Mouse (Mus musculus): ENCODE measurements around the gene Ston2. TPM values are rescaled to one million over a fixed set of nuclear protein-coding genes. Genes with fewer than 3 reads are reported as not detected.
A peak's percentile ranks its signal among the peaks of the same experiment; 100 is the strongest.

Ston2 gene
- total RNA-seq, 2 experiments from 2014 or later: 14.9 to 16.9 TPM

DNA sequence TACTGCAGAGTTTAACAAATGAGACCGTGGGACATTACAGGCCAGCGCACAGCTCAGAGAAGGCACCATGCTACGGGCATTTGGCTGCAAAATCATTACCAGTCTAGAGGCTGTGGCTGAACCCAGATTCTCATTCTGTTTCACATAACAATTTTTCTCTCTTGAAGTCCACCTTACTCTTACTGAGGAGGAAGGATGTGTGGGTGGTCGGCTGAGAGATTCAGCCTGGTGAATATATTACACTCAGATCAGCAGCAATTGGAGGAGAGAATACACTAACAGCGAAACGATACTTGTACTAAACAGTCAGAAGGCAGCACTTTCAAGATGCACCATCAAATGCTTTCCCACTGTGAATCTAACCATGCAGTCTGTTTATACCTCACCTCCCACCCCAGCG is 74.8 kb downstream of the Ston2 start:
- no peak for DNase-seq (ENCODE audit: low spot score in 2 of 2)
- intact Hi-C loops (cut with DNase I): loop anchor here (5.0 kb wide), 1 partner anchor 71 kb away; no protein-coding TSS in a partner anchor

DNA sequence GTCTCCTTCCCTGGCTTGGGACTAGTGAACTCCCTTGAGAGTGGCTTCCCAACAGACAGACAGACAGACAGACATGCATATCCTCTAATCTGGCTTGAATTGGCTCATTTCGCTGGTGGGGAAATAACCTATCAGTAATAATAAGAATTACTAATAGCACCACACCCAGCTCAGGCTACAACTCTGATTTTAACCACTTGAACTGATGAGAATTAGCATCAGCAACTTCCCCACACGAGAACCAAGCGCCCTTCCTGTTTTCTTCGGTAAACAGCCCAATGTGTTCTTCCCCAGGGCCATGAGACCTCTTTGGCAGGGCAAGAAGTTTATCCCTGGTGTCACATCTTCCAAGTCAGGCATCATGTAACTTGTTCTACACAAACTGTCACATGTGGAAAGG is 76.5 kb downstream of the Ston2 start:
- intact Hi-C loops (cut with DNase I): loop anchor here (5.0 kb wide), 1 partner anchor 69 kb away; no protein-coding TSS in a partner anchor
- no peak for DNase-seq (ENCODE audit: low spot score in 2 of 2)

DNA sequence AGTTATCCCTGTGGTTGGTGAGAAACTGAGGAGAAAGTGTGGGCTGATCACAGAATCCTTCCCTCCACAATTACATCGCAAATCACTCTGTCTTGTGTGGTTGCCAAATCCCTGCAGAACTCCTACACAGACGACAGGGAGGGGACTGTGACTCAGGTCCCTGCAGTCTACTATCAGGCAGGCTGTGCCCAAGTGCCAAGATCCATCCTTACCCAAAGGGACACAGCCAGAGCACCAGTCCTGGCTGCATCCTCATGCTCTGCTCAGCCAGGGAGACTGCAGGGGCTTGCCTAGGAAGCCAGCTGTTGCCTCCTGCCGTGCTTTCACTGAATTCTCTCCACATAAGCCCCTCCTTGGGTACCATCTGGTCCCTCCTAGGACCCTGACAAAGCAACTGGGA is 77.3 kb downstream of the Ston2 start:
- intact Hi-C loops (cut with DNase I): loop anchor here (5.0 kb wide), 1 partner anchor 69 kb away; no protein-coding TSS in a partner anchor
- DNase-seq (ENCODE audit: low spot score in 2 of 2): peak; percentile 38 to 51

DNA sequence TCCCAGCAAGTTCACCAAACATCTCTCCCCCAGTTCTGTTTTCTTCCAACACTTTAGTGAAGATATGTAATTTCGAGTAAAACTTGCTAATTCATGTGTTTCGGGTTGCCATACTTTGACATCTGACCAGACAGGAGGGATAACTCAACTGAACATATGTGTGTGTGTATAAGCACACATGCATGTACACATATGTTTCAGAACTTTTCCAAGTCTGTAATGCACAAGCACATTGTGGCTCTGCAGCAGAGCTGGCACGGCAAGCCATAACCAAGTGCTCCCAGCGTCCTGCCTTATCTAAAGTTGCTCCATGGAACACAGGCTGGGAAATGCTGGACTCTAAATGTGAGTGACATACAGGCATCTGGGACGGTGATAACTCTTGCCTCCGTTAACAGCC is 78.6 kb downstream of the Ston2 start:
- no peak for DNase-seq (ENCODE audit: low spot score in 2 of 2)
- intact Hi-C loops (cut with DNase I): loop anchor here (5.0 kb wide), 1 partner anchor 67 kb away; no protein-coding TSS in a partner anchor

DNA sequence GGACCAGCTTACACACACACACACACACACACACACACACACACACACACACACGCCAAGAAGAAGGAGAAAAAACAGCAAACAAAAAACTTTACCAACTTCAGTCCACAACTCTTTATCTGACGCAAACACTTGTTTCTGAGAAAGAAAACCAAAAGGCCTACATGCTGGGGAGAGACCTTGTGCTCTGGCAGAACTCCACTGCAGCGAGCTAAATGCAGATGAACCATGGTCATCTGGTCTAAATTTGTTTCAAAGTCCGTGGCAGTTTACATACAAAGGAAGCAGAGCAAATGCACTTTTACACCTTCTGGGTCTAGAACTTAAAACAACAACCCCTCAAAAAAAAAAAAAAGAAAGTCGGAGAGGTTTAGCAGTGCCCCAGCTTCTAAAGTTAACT is 79.0 kb downstream of the Ston2 start:
- intact Hi-C loops (cut with DNase I): no loop called here
- no peak for DNase-seq (ENCODE audit: low spot score in 2 of 2)

DNA sequence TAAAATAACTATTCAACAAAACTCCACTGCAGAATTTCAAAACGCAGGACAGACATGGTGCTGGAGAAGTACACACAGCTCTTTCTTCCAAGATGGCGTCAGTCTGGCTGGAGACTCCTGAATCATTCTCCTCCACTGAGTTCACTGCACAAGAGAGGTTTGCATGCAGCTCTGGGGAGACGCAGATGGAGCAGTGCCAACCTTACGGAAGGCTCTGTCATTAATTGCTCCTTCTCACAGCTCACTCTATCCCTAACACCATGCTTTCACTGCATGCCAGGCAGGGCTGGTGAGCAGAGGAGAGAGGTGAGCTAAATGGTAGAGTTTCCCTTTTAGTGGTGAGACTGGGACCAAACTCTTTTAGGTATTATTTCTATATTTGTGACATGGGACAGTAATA is 80.4 kb downstream of the Ston2 start:
- intact Hi-C loops (cut with DNase I): no loop called here
- no peak for DNase-seq (ENCODE audit: low spot score in 2 of 2)

DNA sequence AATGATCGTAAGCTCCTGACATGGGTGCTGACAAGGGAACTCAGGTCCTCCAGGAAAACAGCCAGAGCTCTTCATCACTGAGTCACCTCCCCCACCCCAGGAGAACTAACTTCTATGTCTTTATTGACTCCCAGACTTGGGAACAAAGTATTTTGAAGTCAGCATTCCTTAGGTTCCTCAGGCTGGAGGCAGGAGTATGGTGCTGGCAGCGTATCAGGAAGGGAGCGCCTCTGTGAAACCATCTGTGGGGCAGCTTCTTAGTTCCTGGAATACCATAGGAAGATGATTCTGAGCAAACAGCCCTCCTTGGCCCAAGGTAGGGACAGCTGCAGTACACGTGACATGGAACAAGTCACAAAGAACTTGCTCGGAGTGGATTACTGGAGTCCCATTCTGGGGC is 84.7 kb downstream of the Ston2 start:
- DNase-seq (ENCODE audit: low spot score in 2 of 2): no peak
- intact Hi-C loops (cut with DNase I): no loop called here

DNA sequence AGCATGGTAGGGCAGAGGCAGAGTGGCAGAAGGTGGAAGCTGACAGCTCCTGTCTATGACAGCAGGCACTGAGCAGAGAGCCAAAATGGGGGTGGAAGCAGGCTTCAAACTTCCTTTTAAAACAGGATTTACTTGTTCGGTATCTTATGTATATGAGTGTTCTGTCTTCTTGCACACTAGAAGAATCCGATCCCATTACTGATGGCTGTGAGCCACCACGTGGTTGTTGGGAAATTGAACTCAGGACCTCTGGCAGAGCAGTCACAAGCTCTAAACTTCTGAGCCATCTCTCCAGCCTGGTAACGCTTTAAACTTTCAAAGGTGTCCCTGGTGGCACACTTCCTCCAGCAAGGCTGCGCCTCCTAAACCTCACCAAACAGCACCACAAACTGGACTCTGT is 85.4 kb downstream of the Ston2 start:
- DNase-seq (ENCODE audit: low spot score in 2 of 2): no peak
- intact Hi-C loops (cut with DNase I): no loop called here

DNA sequence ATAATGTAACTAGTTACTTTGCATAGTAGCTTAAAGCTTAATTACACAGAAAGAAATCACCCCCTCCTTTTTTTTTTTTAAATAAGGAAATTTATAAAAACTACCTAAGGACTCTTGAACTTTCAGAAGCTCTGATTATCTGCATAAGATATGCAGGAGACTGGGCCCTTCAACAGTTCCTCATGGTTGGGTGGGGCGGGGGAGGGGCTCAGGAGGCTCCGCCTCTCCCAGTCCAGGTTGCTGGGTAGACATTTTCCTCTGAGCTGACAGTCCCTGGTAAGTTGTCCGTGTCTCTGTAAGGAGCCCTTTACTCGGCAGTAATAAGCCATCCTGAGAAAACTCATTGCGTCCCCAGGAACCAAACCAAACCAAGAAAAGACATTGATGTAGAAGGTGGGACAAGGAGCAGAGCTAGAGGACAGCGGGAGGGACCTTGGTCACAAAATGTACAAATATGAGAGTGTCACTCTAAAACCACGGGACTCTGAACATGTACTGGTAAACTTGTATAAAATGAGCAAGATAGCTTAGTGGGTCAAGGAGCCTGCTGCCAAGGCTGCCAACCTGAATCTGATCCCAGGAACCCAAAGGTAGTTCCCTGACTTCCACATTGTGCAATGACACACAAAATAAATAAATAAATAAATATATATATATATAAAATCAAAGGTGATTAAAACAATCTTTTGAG is 88.6 kb downstream of the Ston2 start:
- intact Hi-C loops (cut with DNase I): no loop called here
- no peak for DNase-seq (ENCODE audit: low spot score in 2 of 2)

DNA sequence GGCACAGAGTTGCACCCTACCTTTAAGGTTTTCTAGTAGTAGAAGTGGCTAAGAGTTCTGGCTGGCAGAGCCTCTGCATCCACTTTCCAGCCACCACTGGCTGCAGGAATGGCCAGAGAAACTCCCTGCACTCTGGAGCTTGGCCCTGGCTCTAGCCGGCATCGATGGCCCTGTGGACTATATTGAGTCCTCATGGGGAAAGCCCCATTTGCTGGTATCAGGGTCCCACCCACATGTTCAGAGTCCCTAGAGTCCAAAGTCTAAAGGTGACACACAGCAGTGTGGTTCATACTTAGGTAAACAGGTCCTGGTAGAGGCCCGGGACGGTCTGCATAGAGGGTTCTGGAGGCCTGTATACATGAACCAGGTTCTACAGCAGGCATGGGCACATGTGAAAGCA is 92.0 kb downstream of the Ston2 start:
- intact Hi-C loops (cut with DNase I): no loop called here
- DNase-seq (ENCODE audit: low spot score in 2 of 2): no peak

DNA sequence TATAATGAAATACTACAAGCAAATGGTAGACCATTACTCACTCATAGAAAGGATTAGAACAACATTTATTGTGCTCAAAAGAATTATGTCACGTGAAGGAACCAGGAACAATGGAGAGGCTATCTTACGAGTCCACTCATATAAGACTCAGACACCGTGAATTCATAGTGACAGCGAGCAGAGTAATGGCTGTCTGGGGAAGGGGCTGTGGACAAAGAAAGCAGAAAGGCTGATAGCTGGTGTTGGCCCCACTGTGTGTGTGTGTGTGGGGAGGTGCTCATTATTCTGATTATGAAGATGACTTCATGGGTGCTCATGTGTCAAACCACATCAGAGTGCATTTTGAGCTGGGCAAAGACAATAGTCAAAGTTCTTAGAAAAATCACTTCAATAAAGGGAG is 92.4 kb downstream of the Ston2 start:
- intact Hi-C loops (cut with DNase I): no loop called here
- no peak for DNase-seq (ENCODE audit: low spot score in 2 of 2)

DNA sequence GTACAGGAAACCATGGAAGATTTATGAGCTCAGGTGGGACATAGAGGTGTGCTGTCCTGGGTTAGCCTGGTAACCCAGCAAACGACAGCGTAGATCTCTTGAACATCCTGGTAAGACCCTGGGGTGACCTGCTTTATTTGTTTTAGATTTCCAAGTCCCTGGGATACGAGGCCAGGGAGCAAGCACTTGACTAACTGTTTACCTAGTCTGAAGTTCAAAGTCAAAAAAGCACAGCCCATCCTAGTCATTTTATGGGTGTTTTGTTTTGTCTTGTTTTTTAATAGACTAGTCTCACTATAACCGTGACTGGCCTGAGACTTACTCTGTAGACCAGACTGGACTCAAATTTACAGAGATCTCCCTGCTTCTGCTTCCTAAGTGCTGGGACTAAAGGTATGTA is 93.4 kb downstream of the Ston2 start:
- DNase-seq (ENCODE audit: low spot score in 2 of 2): no peak
- intact Hi-C loops (cut with DNase I): no loop called here

DNA sequence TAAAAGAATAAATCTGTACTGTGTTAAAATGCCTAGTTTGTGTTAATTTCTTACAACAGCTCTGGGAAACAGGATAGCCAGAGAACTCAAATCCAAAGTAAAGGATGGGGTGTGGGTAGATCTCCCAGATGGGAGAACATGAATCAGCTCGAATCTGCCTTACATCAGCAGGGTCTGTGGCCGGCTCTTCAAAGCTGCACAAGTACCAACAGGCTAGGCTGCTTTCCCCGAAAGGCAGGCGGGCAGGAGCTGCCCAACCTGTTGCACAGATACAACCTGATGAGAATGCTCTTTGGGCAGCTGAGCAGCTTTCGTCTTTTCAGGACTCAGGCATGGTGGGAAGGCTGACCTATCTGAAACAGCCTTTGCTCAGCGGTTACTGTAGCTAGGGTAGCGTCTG is 94.6 kb downstream of the Ston2 start:
- no peak for DNase-seq (ENCODE audit: low spot score in 2 of 2)
- intact Hi-C loops (cut with DNase I): no loop called here

DNA sequence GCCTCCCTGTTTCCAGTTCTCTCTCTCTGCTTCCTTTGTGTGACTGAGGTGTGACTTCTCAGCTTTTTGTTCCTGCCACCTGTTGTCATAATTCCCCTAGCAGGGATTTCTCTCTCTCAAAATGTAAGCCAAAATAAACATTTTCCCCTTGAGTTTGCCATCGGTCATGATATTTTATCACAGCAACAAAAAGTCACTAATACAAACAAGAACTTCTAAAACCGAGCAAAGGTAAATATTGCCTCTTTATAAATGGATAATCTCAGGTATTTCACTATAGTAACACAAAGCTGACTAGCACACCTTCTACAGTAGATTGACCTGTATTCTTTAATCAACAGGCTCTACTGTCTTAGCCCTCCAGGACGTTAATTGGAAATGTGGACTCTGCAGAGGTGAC is 95.2 kb downstream of the Ston2 start:
- intact Hi-C loops (cut with DNase I): no loop called here
- no peak for DNase-seq (ENCODE audit: low spot score in 2 of 2)

DNA sequence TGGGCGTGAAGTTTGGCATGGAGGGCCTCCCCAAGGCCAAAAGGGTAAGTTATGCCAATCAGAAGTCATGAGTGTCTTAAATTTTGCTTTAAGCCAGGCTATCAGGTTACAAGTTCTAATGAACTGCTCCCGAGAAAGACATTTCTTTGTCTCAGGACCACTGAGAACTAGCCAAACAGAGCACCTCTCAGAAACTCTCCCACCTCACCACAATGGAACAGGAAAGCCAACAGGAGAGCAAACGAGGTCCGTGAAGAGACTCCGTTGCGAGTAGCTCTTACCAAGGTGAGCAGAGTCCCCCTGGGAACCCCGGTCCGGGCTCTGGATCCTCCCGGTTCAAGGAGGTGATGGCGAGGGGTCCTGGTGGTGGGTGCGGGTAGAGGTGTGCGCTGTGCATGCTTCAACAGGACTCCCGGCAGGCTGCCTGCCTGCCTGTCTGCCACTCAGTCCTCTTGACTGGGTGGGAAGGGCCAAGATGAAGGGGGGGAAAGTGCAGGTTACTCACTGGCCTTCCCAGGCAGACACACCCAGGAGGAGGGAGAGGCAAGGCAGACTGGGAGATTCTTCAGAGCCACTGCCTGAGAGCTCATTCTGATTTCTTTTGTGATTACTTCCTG is 102.4 kb downstream of the Ston2 start:
- intact Hi-C loops (cut with DNase I): no loop called here

DNA sequence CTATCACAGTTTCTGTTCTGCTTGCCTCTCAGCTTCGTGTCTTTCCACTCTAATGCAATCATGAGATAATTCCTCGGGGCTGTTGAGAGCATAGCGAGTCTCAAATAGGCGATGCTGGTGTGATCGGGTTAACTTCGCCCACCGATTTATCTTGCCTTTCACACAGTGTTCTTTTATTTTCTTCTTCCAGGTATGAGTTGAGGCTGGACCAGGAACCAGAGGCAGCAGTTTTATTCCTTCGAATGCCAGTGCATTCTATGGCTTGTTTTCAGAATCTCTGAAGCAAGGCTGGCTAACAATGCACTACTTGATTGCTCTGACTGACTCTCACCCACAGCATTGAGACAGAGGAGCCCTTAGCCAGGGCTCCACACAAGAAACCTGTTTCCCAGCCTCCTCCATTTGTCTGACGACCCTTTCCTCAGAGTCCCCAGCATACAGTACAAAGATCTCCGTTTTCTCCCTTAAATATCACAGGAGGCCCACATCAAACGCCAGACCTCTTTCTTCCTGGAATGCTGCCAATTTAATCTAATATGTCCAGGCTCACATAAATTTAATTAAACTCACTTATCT is 103.3 kb downstream of the Ston2 start:
- intact Hi-C loops (cut with DNase I): no loop called here
- DNase-seq (ENCODE audit: low spot score in 2 of 2): no peak

More for the DNA sequence above, 102.4 kb downstream of the Ston2 start:
- DNase-seq (ENCODE audit: low spot score in 2 of 2): no peak

DNA sequence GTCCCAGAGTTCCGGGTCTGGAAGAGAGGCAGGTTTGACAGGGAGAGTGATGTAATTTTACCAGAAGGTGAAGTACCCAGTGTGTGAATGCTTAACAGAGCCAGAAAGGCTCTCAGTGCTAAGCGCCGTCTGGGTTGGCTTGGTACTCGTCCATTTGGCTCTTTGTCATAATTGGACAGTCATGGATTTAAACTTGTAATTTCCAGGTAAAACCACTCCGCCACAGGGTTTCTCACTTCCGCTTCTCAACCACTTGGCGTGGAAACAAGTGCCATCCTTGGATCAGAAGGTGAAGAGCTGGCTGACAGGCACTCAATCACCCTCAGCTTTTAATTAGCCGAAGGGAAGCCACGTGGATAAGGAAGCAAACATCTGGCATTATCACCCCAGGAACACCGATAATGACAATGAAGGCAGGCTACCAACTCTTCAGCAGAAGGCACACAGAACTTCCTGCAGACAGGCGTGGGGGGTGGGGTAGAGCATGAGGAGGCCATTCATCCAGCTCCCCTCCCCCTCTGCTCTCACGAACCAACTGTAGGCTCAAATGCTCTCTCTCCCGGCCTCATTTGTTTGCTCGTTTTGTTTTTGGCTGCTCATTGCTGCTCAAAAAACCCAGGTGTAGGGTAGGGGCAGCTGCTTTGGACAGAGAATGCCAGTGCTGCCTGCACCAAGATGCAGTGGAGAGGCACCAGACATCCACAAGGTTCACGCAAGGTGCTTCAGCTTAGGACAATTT is 103.9 kb downstream of the Ston2 start:
- intact Hi-C loops (cut with DNase I): no loop called here
- DNase-seq (ENCODE audit: low spot score in 2 of 2): no peak

DNA sequence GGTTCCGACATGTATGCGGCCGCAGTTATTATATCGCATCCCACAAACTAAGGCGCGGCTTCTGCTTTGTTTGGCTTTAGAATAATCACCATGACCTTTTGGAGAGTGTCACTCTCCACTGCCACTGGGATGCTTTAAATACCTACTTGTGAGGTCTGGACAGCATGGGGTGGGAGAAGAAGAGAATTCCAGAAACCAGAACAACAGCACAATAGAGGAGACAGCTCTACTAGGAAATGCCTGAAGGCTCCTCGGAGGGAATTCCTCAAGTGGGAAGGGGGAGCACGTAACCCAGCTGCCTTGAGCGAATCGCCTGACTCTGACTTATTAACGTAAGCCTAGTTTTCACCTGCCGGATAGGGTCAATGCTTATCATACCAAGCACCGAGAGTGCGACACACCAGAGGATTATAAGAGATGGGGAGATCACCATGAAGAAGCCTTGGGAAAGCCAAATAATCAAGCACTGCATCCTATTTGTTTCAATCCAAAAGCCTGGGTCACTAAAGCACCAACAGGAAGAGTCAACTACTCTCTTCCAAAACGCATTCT is 104.6 kb downstream of the Ston2 start:
- DNase-seq (ENCODE audit: low spot score in 2 of 2): no peak
- intact Hi-C loops (cut with DNase I): no loop called here

DNA sequence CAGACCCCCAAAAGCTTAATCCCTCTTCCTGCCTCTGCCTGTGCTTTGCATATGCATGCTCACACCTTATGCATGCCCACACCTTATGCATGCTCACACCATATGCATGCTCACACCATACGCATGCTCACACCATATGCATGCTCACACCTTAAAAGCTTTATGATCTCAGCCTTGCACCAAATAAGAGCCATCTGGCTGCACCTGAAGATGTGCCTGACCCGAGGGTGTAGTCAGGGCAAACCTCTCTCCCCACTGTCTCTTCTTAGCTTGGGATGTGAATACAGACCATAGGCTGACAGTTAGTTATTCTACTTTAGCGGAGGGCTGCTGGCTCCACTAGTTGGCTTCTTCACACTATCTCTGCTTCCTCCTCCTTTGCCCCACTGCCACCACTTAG is 105.1 kb downstream of the Ston2 start:
- DNase-seq (ENCODE audit: low spot score in 2 of 2): no peak
- intact Hi-C loops (cut with DNase I): no loop called here
